Mouse (Mus musculus): ENCODE measurements around the gene Sik3.

- TF ChIP-seq POLR2A (IDR thresholded peaks at IDR 0.05; ENCODE audit: extremely low read depth, insufficient read depth, low read length) = no peak
- no peak for TF ChIP-seq CTCF (IDR thresholded peaks at IDR 0.05; ENCODE audit: extremely low read depth, insufficient read depth, low read length)
Observed at GRCm38 (mm10) chr9:46064331-46064730, 51.7 kb downstream of the Sik3 start.

Measured in cortical plate, adult 2 months (tissue).